Mouse (Mus musculus) myocyte (in vitro differentiated cells): ENCODE measurements around the gene Smyd3.

Source experiments
- CEBPB ChIP-seq: IDR thresholded peaks from 2 replicates; pipeline ENCODE4 v1.6.1; 2011; ENCODE audit warnings: mild to moderate bottlenecking, moderate library complexity; ENCODE audit not compliant: poor library complexity, insufficient read depth, severe bottlenecking
- E2F4 ChIP-seq: IDR thresholded peaks from one replicate; pipeline ENCODE4 v1.6.1; 2011; ENCODE audit warnings: mild to moderate bottlenecking, control low read depth, moderate library complexity; ENCODE audit not compliant: insufficient read depth
- MAX ChIP-seq: IDR thresholded peaks from one replicate; pipeline ENCODE4 v1.6.1; 2011; ENCODE audit warnings: low read depth, mild to moderate bottlenecking, control low read depth
- POLR2A ChIP-seq: IDR thresholded peaks from one replicate; pipeline ENCODE4 v1.6.1; 2011; ENCODE audit warnings: low read depth, mild to moderate bottlenecking, control low read depth, moderate library complexity; ENCODE audit not compliant: insufficient read length
- SRF ChIP-seq: IDR thresholded peaks from one replicate; pipeline ENCODE4 v1.6.1; 2011; ENCODE audit warnings: low read depth; ENCODE audit not compliant: control insufficient read depth, insufficient read length
- TCF12 ChIP-seq: IDR thresholded peaks from one replicate; pipeline ENCODE4 v1.6.1; 2011; ENCODE audit warnings: mild to moderate bottlenecking, control low read depth; ENCODE audit not compliant: poor library complexity, insufficient read depth, severe bottlenecking
- TCF3 ChIP-seq: IDR thresholded peaks from one replicate; pipeline ENCODE4 v1.6.1; 2011; ENCODE audit warnings: low read depth, control low read depth; ENCODE audit not compliant: insufficient read length
- USF1 ChIP-seq: IDR thresholded peaks from one replicate; pipeline ENCODE4 v1.6.1; 2011; ENCODE audit warnings: low read depth, mild to moderate bottlenecking, control low read depth, moderate library complexity

- no peak for TF ChIP-seq SRF
- no peak for TF ChIP-seq TCF3
- TF ChIP-seq E2F4, result no peak
- no peak for TF ChIP-seq POLR2A
- TF ChIP-seq CEBPB, result no peak
- no peak for TF ChIP-seq MAX
- TF ChIP-seq USF1, result no peak
- TF ChIP-seq TCF12, result no peak
Measured at GRCm38 (mm10) chr1:179276866-179277265, 241.0 kb downstream of the Smyd3 start.
